Mouse (Mus musculus) granulocyte monocyte progenitor cell, adult 5-6 weeks (primary cell): ENCODE results near the gene Trim16. TPM values are rescaled to one million over a fixed set of nuclear protein-coding genes. Genes with fewer than 3 reads are reported as not detected.

ENCODE experiments used
- ATAC-seq: replicated peaks from 2 replicates; pipeline ENCODE4 v1.8.0; 2016; ENCODE audit warnings: mild to moderate bottlenecking, moderate TSS enrichment, inconsistent platforms; ENCODE audit not compliant: poor library complexity, severe bottlenecking
- total RNA-seq, 2 experiments: library from RNA; stranded (forward) in 1 of 2; stranded (reverse) in 1 of 2; fragments of 200-712, 200-1000 nt in 1 of 2; fragments of >200 nt in 1 of 2; fragmentation: Nextera tagmentation in 1 of 2; gene quantifications; 2 replicates each; pipeline ENCODE4 v1.2.3; 2014 to 2017

Gene Trim16
- total RNA-seq, 2 experiments from 2014 or later: 22.9 to 29.7 TPM

- no peak for ATAC-seq
These were observed 7.1 kb downstream of the Trim16 start for GRCm38 (mm10) chr11:62827135-62827534.

GRCm38 (mm10) chr11:62827911-62828310 is 7.9 kb downstream of the Trim16 start:
- ATAC-seq: no peak

DNA sequence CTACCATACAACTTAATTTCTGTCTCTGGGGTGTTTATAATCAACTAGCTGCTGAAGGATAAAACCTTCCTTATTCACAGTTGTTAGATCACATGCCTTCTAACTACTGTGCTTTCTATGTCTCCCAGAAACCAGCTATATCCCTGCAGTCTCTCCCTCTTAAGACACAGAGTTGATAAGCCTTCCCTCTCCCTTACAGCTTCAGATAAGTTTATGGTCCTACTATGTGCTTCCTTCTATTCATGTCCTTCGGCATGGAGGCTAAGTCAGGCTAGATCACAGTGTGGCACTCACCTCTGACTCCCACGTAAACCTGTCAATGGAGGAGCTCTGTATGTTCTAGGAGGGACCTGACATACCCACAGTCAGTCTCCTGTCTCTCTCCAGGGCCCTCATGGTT is 10.4 kb downstream of the Trim16 start:
- ATAC-seq: no peak

DNA sequence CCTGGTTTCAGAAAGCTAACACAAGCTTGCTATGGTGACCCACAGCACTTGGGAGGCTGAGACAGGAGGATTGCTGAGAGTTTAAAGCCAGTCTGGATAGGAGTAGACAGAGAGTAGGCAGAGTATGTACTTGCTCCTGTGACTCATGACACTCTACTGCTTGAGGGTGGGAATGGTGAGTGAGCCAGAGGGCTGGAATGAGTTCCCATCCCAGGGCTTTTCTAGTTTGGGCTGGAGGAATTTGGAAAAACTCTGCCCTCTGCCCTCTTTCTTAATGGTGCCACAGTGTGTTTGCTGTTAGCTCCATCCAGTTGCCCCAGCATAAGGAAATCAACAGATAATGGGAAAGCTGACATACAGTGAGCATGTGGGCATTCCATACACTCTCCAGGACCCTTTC is 11.9 kb downstream of the Trim16 start:
- ATAC-seq: no peak

GRCm38 (mm10) chr11:62844562-62844961 is 24.5 kb downstream of the Trim16 start:
- no peak for ATAC-seq

DNA sequence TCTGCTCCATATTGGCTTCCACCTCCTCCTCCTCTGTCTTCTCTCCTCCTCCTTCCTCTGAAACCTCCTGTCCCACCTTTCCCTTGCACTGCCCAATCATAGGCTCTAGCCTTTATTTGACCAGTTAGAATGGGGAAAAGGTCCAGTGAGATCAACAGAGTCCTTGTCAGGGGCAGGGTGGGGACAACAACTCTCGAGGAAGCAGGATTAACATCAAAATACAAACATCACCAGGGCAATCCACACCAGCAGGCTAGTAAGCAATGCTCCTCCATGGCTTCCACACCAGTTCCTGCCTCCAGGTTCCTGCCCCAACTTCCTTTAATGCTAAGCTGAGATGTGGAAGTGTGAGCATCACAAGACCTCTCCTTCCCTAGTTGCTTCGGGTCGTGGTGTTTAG is 25.7 kb downstream of the Trim16 start:
- ATAC-seq: no peak

DNA sequence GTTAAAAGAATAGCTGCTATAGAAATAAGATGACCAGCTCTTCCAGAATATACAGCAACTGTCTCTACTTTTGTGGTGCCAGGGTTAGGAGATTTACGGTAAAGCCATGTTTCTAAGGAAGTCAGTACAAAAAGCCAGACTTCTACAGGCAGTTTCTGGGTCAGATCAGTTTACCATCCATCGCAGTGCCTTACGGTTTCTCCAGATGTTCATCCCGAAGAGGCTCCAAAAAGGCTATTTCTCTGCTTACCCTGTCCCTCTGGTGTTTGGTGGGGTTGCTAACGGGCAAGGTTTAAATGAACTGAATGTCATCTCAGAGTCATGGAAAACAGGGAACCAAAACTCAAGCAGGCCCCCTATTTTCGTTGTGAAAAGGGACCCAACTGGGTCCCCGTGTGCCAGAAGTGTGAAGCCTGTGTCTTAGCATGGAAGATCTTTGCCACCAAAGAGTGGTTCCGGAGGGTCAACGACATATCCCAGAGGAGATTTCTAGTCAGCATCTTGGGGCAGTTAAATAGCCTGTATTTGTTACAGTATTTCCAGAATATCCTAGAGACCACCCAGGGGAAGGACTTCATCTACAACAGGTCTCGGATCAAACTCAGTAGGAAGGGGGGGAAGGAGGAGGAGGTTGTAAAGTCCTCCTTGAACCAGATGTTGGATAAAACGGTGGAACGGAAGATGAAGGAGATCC is 27.1 kb downstream of the Trim16 start, which contains the start of gene Fbxw10:
Gene Fbxw10, plus strand, starts transcription at position 109 of the 694 bp plus-strand sequence.
- peak; percentile 53 for ATAC-seq

- peak; percentile 81 for ATAC-seq
These were observed 27.7 kb downstream of the Trim16 start for GRCm38 (mm10) chr11:62847655-62848191.

DNA sequence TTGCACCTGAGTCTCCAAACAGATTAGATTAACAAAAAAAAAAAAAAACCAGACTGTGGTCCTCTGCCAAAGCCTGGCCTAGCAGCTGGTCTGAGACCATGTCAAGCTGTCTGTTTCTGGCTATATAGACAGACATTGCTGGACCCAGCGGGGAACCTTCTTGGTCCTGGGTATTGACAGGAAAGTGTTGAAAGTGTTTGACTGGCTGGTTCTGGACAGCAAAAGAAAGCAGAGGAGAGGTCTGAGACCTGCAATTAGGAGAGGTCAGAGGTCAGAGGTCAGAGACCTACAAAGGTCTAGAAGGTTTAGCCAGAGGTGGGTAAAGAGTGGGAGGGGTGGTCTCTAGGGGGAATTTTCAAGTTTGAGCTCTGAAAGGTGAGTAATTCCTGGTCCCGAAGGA is 28.3 kb downstream of the Trim16 start:
- ATAC-seq: no peak

DNA sequence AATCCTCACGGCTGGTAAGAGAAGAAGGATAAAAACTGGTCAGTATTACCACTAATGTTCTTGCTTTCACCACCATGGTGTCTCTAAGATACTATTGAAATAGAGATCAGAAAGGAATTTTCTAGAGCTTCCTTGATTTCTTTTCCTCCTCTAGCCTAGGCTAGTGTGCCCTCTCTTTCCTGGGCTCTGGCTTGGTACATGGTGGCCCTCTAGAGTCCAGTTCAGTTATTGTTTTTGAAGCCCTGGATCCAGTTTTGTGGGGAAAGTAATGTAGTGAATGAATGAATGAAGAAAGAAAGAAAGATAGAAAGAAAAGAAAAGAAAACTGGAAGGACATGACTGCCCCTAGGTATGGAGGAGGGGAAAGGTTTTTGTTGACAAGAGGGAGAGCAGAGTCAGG is 31.2 kb downstream of the Trim16 start:
- ATAC-seq: no peak

DNA sequence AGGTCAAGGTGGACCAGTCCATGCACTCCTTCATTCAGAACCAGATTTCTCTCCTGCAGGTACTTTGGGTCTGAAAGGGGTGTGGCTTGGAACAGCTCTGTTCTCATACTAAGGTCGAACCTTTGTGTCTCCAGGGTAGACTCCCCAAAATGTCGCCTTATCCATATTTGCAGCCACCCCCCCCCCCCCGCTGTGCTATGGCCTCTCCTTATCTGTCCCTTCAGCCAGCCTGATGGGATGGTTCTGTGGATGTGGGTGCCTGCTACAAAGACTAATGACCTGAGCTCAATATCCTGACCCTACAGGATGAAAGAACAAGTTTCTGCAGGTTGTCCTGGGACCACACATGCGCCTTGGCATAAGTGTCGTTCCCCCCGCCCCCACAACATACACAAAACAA is 33.3 kb downstream of the Trim16 start:
- ATAC-seq: no peak

DNA sequence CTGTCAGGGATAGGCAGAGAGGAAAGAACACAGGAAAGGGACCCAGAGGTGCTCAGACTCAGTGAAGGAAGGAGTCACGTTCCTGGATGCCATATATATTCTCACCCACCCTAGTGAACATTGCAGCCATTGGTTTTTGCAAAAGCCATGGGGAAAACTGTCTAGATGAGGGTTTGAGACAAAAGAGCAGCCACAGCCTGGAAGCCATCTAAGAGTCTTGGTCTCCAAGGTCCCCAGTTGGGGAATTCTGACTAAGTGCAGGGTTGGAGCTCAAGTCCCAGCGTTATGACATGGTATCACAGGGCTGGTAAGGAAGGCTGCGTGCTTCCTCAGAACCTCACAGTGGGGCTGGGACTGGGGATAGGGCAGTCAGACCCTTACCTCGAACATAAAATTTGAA is 45.5 kb downstream of the Trim16 start:
- ATAC-seq: no peak

- ATAC-seq: peak; percentile 90
These were observed 46.7 kb downstream of the Trim16 start for GRCm38 (mm10) chr11:62866685-62867084.

- ATAC-seq: no peak
These were observed 49.2 kb downstream of the Trim16 start for GRCm38 (mm10) chr11:62869201-62869600.

DNA sequence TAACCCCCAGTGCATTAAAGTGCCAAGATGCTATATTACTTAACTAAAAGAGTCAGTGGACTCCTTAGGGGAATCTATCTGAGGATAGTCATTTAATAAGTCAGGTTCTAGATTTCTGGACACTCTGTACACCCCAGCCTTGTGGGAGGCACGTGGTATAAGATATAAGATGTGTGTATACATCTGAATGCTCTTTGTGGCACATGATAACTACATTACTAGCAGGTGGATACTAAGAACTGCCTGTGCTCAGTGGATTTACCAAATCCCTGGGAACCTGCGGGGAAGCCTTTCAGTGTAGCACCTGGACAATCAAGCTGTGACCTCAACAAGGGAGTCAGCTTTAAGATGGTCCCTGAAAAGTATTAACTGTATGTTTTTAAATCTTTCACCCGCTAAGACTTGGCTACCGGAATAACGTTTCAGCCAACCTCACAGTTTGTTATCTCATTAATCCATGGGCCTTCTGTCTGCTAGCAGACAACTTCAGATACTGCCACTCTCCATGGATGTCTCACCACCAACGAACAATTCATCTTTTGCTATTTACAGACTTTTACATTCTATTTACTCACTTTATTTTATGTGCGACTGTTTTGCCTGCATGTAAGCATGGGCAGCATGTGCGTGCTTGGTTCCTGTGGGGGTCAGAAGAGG is 49.8 kb downstream of the Trim16 start:
- ATAC-seq: no peak

GRCm38 (mm10) chr11:62873479-62873878 is 53.4 kb downstream of the Trim16 start:
- ATAC-seq: no peak

GRCm38 (mm10) chr11:62875696-62876095 is 55.7 kb downstream of the Trim16 start:
- ATAC-seq: no peak

- ATAC-seq: no peak
These were observed 56.4 kb downstream of the Trim16 start for GRCm38 (mm10) chr11:62876445-62876844.

DNA sequence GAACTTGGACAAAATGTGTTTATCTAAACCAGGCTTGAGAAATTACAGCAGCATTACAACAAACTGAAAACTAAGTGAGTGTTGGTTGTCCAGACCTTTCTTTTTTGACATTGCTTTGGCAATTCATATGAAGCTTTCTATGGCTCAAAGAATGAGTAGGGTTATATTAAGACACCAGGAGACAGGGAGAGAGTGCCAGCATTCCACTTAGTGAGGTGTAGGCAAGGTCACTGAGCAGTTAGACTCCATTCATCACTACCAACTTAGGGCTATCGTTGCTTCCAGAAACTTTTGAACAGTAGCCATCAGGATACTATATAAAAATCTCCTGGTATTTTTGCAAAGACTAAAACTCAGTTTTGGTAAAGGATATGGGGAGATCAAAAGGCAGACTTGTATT is 57.4 kb downstream of the Trim16 start:
- ATAC-seq: no peak

DNA sequence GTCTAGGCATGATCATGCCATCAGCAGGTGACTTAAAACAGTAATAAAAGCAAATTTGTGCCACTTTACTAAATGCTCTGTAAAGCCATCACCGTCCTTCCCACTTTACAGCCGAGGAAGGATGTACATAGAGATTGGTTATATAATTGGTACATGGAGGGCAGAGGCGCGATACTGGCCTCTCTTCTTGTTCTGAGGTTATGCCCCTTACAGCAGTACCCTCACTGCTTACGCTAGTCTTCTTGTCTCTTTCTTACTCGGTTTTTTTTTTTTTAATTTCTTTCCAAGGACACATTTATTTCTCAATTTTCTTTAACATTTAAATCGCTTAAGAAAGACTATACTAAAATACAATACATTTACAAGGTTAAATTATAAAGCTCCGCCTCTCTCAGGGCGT is 58.7 kb downstream of the Trim16 start:
- no peak for ATAC-seq

DNA sequence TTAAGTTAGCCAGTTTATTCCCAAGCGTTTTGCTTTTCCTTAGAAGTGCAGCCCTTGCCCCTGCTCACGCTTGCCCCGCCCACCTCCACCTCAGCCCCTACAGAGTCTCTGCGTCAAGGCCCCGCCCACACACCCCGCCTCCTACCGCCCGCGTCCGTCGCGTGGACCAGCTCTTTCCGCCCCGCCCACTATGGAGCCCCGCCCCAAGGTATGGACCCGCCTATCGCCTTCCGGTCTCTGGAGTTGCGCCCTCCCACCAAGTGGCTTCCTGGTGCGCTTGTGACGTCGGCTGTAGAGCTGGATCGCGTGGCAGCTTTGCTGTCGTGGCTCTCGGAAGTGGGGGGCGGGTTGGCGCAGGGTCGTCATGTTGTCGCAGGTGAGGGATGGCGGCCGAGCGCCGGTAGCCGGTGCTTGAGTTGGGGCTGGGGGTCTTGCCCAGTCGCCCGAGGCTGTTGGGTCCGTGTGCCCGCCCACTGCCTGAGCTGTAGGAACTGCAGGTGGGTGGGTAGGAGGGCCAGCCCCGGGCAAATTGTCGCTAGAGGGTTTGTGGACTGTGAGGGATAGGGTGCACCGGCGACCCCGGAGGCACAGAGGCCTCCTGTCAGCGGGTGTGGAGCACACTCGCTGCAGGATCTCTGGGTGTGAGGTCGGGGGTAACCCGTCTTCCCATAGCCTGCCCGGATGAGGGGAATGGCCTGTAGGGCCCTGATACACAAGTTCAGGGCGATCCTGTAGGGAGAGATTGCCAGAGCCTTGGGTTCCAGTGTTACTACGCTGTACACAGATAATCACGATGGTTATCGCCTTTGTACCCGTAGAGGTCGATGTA is 59.4 kb downstream of the Trim16 start, which contains the start of gene Tvp23b:
Gene Tvp23b, plus strand, starts transcription at position 236 of the 829 bp plus-strand sequence.
- ATAC-seq: peak; percentile 95
